Mouse (Mus musculus) lung, postnatal 0 days (tissue): ENCODE measurements at regions not wholly inside any gene's neighbourhood (a gene's known extent, or its start where the extent isn't known, plus 50 kb on each side); places are given as distances from the start of the nearest gene placed in this dataset.

Experiments
- CTCF ChIP-seq: IDR thresholded peaks from 2 replicates; pipeline ENCODE4 v1.5.1; 2016; ENCODE audit warnings: antibody characterized with exemption, mild to moderate bottlenecking
- EP300 ChIP-seq: IDR thresholded peaks from 2 replicates; pipeline ENCODE4 v1.6.1; 2016; ENCODE audit warnings: antibody characterized with exemption, mild to moderate bottlenecking, control low read depth

DNA sequence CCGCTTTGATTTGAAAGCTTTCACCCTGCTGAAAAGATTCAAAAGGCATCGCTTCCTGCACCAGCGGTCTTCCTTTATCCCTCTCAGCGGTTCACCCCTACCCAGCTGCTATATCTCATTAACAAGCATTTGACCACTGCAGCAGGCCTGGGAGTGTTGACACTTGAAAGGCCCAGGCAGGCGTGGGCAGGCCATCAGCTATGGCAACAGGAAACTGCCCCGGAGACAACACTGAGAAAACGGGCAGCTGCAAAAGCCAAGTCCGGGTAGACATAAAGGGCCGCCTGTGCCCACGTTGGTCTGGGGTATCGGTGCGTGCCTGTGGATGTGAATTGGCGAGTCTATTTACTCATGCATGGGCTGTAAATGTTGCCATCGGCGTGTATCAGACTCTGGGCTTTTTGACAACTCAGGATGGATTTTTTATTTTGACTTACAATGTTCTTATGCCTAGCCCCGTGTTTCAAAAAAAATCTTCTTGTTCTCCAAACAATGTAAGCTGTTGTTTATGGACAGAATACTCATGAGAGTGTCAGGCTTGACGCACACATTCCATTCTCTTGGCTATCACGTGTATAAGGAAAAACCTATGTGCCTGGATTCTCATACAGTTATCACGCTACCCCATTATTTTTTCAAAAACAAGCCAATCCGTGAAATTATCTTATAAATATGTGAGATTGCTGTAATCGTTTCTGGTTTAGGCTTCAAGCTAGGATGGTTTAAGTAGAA is 225.1 kb downstream of the Ndfip2 start:
- TF ChIP-seq CTCF: no peak
- peak; percentile 33; the same call in 1 of the 2 replicates for TF ChIP-seq EP300
